Mouse (Mus musculus) forebrain, embryonic 10.5 days (tissue): ENCODE results near the gene Rad51d. TPM values are rescaled to one million over a fixed set of nuclear protein-coding genes. Genes with fewer than 3 reads are reported as not detected.

Experiments used
- DNase-seq: peaks from one replicate; pipeline ENCODE4 v3.0.0-alpha.2; 2017; ENCODE audit warnings: low spot score; ENCODE audit errors: extremely low spot score
- H3K27ac ChIP-seq: fragments of 300-500 bp; sonication (generic); 2 replicates; pipeline ENCODE4 v1.5.1; 2016; ENCODE audit warnings: mild to moderate bottlenecking
- H3K27me3 ChIP-seq: fragments of 300-500 bp; sonication (generic); 2 replicates; pipeline ENCODE4 v1.6.1; 2016; ENCODE audit warnings: mild to moderate bottlenecking; ENCODE audit not compliant: poor library complexity, severe bottlenecking
- H3K36me3 ChIP-seq: fragments of 300-500 bp; sonication (generic); replicated peaks from 2 replicates; pipeline ENCODE4 v1.6.1; 2016; ENCODE audit warnings: mild to moderate bottlenecking, moderate library complexity
- H3K4me1 ChIP-seq: fragments of 300-500 bp; sonication (generic); 2 replicates; pipeline ENCODE4 v1.6.1; 2016
- H3K4me3 ChIP-seq: fragments of 300-500 bp; sonication (generic); 2 replicates; pipeline ENCODE4 v1.5.1; 2016; ENCODE audit warnings: mild to moderate bottlenecking, moderate library complexity
- H3K9me3 ChIP-seq: fragments of 300-500 bp; sonication (generic); 2 replicates; pipeline ENCODE4 v1.6.1; 2016; ENCODE audit warnings: mild to moderate bottlenecking, moderate library complexity
- WGBS: fragments of 180-500 bp; shearing (Covaris S2); methylation state at CpG from one replicate; pipeline ENCODE4 v1.1.7; 2016; 5-methylcytosine and 5-hydroxymethylcytosine counted together
- polyA plus RNA-seq: library from polyadenylated mRNA; unstranded; fragments of >200 nt; fragmentation: Nextera tagmentation; extraction: Ambion mirVana; gene quantifications from 2 replicates; pipeline ENCODE4 v1.2.1, GENCODE M21; 2016

The Rad51d gene
- polyA plus RNA-seq, 1 experiment from 2014 or later: 18.0 TPM

- peak overlapping the region; percentile 60 for H3K27ac ChIP-seq
- no peaks in the 10 kb centered on the region for H3K27me3 ChIP-seq
- H3K4me1 ChIP-seq: peaks cover 42% of the 10 kb centered on the region
- H3K9me3 ChIP-seq: no peaks in the 10 kb centered on the region
- H3K36me3 ChIP-seq: no peaks in the 10 kb centered on the region
- DNase-seq: no peak
- no peak overlapping the region for H3K4me3 ChIP-seq
- WGBS: 86% methylated on average over 9 of the region's 9 CpGs
Observed at GRCm38 (mm10) chr11:82862638-82863037, 27.8 kb downstream of the Rad51d start.

DNA sequence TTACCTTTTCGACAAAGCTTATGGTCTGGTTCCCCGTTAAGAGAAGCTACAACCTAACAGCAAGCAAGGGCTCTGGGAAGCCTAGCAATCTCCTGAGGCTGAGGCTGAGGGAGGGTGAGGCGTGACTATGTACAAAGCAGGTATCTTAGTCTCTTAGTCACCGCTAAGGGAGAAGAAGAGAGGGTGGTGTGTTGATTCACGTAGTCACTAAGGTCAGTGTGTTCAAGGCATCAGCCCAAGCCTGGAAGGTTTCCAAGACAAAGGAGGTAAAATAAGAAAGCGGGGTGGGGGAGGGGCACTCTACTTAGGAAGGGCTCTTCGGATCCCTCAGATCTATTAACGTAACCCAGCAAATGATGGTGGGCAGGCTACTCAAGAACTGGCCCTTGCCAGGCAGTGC is 28.9 kb downstream of the Rad51d start:
- WGBS: 72% methylated on average over 8 of the region's 8 CpGs
- H3K27ac ChIP-seq: peak overlapping the region; percentile 60
- H3K36me3 ChIP-seq: no peaks in the 10 kb centered on the region
- DNase-seq: no peak
- peaks cover 38% of the 10 kb centered on the region for H3K4me1 ChIP-seq
- H3K27me3 ChIP-seq: no peaks in the 10 kb centered on the region
- no peaks in the 10 kb centered on the region for H3K9me3 ChIP-seq
- H3K4me3 ChIP-seq: no peak overlapping the region

DNA sequence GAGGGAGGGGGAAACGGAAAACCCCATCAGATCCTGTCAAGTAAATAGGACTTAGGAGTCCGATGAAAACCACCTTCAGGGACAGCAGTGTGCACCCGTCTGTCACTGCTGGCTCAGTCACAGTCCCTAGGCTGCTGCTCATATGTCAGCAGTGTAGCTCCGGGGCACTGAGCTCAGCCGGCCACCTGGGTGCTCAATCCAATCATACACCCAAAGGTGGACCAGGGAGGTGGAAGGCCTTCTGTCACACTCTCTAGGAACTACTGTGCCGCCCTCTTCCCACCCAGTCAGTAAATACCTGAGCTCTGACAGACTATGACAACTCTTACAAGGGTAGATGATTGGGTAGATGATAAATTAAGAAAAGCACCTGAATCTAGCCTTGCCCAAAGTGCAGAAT is 29.7 kb downstream of the Rad51d start:
- H3K27ac ChIP-seq: no peak overlapping the region
- no peak for DNase-seq
- WGBS: 90% methylated on average over 6 of the region's 6 CpGs
- H3K9me3 ChIP-seq: no peaks in the 10 kb centered on the region
- H3K4me3 ChIP-seq: no peak overlapping the region
- no peaks in the 10 kb centered on the region for H3K36me3 ChIP-seq
- peaks cover 40% of the 10 kb centered on the region for H3K4me1 ChIP-seq
- H3K27me3 ChIP-seq: no peaks in the 10 kb centered on the region

DNA sequence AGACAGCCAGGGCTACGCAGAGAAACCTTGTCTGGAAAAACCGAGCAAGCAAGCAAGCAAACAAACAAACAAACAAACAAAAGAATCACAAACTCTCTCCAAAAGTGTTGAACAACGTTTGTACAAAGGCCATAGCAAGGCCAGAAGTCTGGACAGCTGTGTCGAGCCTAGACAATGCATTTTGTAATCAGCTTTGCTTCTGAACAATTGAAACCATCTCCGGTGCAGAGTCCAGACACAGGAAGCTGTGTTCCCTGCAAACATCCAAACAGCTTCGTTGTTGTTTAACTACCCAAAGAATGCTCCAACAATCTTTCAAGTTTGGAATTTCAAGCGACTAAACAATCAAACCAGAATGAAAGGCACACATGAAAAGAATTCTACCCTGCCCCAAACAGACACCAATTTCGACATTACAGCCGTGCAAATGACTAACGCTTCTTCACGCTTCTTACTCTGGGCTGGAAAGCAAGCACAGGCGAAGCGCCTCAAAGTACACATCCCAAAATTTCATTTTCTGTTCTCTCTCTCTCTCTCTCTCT is 33.0 kb downstream of the Rad51d start:
- Histone ChIP-seq H3K4me1 (peaks cover 26% of the 10 kb centered on the region), H3K4me3 (no peak overlapping the region), H3K27me3 (no peaks in the 10 kb centered on the region), H3K27ac (no peak overlapping the region), H3K9me3 (no peaks in the 10 kb centered on the region), H3K36me3 (no peaks in the 10 kb centered on the region)
- no peak for DNase-seq
- 88% methylated on average over 13 of the region's 13 CpGs for WGBS

- no peaks in the 10 kb centered on the region for H3K9me3 ChIP-seq
- H3K36me3 ChIP-seq: no peaks in the 10 kb centered on the region
- 78% methylated on average over 10 of the region's 10 CpGs for WGBS
- H3K4me1 ChIP-seq: peaks cover 14% of the 10 kb centered on the region
- peak overlapping the region; percentile 26; the same call in 1 of the 2 replicates for H3K27ac ChIP-seq
- no peaks in the 10 kb centered on the region for H3K27me3 ChIP-seq
- H3K4me3 ChIP-seq: no peak overlapping the region
- no peak for DNase-seq
Observed at GRCm38 (mm10) chr11:82856032-82856431, 34.4 kb downstream of the Rad51d start.

GRCm38 (mm10) chr11:82855327-82855973 is 35.0 kb downstream of the Rad51d start:
- 93% methylated on average over 9 of the region's 9 CpGs for WGBS
- no peaks in the 10 kb centered on the region for H3K9me3 ChIP-seq
- no peaks in the 10 kb centered on the region for H3K36me3 ChIP-seq
- H3K4me3 ChIP-seq: no peak overlapping the region
- 0 out of 2 replicates have a peak overlapping the region, but pooled peaks have one; percentile 2 for H3K27ac ChIP-seq
- no peak for DNase-seq
- peaks cover 18% of the 10 kb centered on the region for H3K4me1 ChIP-seq
- H3K27me3 ChIP-seq: no peaks in the 10 kb centered on the region

DNA sequence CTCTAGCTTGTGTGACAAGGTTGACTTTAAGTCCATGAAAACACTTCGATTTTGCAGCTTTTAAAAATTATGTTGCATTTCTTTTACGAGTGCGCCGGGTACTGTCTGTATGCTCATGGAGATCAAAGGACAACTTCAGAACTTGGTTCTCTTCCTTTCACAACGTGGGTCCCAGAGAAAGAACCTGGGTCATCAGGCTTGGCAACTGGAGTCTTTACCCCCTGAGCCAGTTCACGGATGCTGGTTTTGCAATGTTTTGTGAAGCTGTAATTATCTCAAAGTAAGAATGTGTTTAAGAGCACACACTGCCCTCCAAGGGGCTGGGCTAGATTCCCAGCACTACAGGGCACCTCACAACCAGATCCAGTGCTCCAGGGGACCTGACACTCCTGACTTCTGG is 36.3 kb downstream of the Rad51d start:
- peaks cover 28% of the 10 kb centered on the region for H3K4me1 ChIP-seq
- 88% methylated on average over 6 of the region's 6 CpGs for WGBS

GRCm38 (mm10) chr11:82852958-82853357 is 37.5 kb downstream of the Rad51d start:
- Histone ChIP-seq H3K36me3 (no peaks in the 10 kb centered on the region), H3K9me3 (no peaks in the 10 kb centered on the region), H3K27me3 (no peaks in the 10 kb centered on the region), H3K4me1 (peaks cover 29% of the 10 kb centered on the region), H3K27ac (no peak overlapping the region), H3K4me3 (no peak overlapping the region)
- DNase-seq: no peak
- 90% methylated on average over 7 of the region's 7 CpGs for WGBS

More for the DNA sequence above, 36.3 kb downstream of the Rad51d start:
- Histone ChIP-seq H3K4me3 (no peak overlapping the region), H3K36me3 (no peaks in the 10 kb centered on the region), H3K27me3 (no peaks in the 10 kb centered on the region), H3K9me3 (no peaks in the 10 kb centered on the region), H3K27ac (no peak overlapping the region)
- DNase-seq: no peak

GRCm38 (mm10) chr11:82852540-82852939 is 37.9 kb downstream of the Rad51d start:
- H3K36me3 ChIP-seq: no peaks in the 10 kb centered on the region
- H3K9me3 ChIP-seq: no peaks in the 10 kb centered on the region
- WGBS: 83% methylated on average over 10 of the region's 10 CpGs
- H3K4me3 ChIP-seq: no peak overlapping the region
- H3K4me1 ChIP-seq: peaks cover 33% of the 10 kb centered on the region
- H3K27me3 ChIP-seq: no peaks in the 10 kb centered on the region
- DNase-seq: no peak
- H3K27ac ChIP-seq: no peak overlapping the region

- Histone ChIP-seq H3K4me3 (no peak overlapping the region), H3K9me3 (no peaks in the 10 kb centered on the region), H3K36me3 (no peaks in the 10 kb centered on the region), H3K27ac (no peak overlapping the region), H3K27me3 (no peaks in the 10 kb centered on the region), H3K4me1 (peaks cover 37% of the 10 kb centered on the region)
- no peak for DNase-seq
- 90% methylated on average over 11 of the region's 11 CpGs for WGBS
Observed at GRCm38 (mm10) chr11:82852115-82852514, 38.3 kb downstream of the Rad51d start.

DNA sequence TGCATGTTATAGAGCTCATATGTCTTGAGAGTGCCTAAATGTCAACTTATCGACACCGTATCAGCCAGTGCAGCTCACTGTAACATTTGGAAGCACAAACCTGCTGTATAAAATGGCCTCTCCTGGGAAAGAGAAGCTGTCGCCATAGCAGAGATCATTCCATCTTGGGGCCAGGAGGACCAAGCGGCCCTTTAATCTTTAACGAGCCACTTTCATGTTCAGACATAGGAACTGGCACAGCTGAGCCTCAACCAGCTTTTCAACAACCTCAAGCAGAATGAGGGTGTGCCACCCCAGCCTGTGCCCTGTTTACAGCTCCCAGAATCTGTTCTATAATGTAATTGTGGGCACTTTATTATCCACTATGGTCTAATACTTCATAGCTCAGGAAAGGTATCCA is 40.2 kb downstream of the Rad51d start:
- Histone ChIP-seq H3K27me3 (peaks cover 10% of the 10 kb centered on the region), H3K36me3 (no peaks in the 10 kb centered on the region), H3K4me3 (no peak overlapping the region), H3K9me3 (no peaks in the 10 kb centered on the region), H3K27ac (peak overlapping the region; percentile 40; the same call in 1 of the 2 replicates), H3K4me1 (peaks cover 44% of the 10 kb centered on the region)
- DNase-seq: no peak
- WGBS: 75% methylated on average over 5 of the region's 5 CpGs

DNA sequence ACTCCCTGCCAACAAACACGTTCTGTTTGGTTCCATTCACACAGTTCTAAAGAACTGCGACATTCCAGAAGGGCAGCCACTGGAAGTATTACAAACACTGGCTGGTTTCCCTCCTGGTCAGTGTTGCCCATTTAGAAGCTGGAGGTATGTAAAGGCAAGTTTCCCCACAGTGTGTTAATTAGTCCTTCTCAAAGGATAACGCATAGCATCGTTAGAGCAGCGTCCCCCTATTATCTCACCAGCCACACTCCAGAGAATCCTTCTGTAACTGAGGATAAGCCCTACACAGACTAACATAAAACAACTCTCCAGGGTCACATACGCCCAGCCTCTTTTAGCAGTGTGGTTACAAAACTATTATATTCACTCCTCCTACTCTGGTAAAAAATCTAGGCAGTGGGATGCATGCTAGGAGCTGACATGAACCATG is 42.8 kb downstream of the Rad51d start:
- no peaks in the 10 kb centered on the region for H3K36me3 ChIP-seq
- no peaks in the 10 kb centered on the region for H3K9me3 ChIP-seq
- 20% methylated on average over 6 of the region's 6 CpGs for WGBS
- no peak for DNase-seq
- no peak overlapping the region for H3K4me3 ChIP-seq
- H3K27me3 ChIP-seq: peaks cover 25% of the 10 kb centered on the region
- H3K27ac ChIP-seq: peak overlapping the region; percentile 31; the same call in 1 of the 2 replicates
- H3K4me1 ChIP-seq: peaks cover 52% of the 10 kb centered on the region

- peaks cover 52% of the 10 kb centered on the region for H3K4me1 ChIP-seq
- peaks cover 25% of the 10 kb centered on the region for H3K27me3 ChIP-seq
- no peak overlapping the region for H3K4me3 ChIP-seq
- no peaks in the 10 kb centered on the region for H3K9me3 ChIP-seq
- H3K36me3 ChIP-seq: no peaks in the 10 kb centered on the region
- peak overlapping the region; percentile 31 for H3K27ac ChIP-seq
- 66% methylated on average over 3 of the region's 3 CpGs for WGBS
- DNase-seq: no peak
Observed at GRCm38 (mm10) chr11:82846938-82847337, 43.5 kb downstream of the Rad51d start.
